Mouse (Mus musculus): ENCODE results near the gene Etv6. TPM values are rescaled to one million over a fixed set of nuclear protein-coding genes. Genes with fewer than 3 reads are reported as not detected.

Gene Etv6
- polyA plus RNA-seq, 2 experiments, result 13.9 to 16.5 TPM

GRCm38 (mm10) chr6:134048965-134049364 is 13.5 kb downstream of the Etv6 start:
- DNase-seq (ENCODE audit: low spot score), result no peak
- no peaks in the 10 kb centered on the region for H3K36me3 ChIP-seq (ENCODE audit: control insufficient read depth, insufficient read depth, low read length)
- H3K4me2 ChIP-seq (replicated peaks; ENCODE audit: low read depth, low read length, severe bottlenecking), result no peak overlapping the region
- H3K4me1 ChIP-seq (ENCODE audit: control insufficient read depth, insufficient read depth, low read length), result peaks cover 7% of the 10 kb centered on the region; the same call in 1 of the 2 replicates
- no peak overlapping the region for H3K9ac ChIP-seq (ENCODE audit: low read depth, low read length, severe bottlenecking)
- TF ChIP-seq POLR2A (IDR thresholded peaks at IDR 0.05; ENCODE audit: borderline replicate concordance, extremely low read depth, insufficient read depth, insufficient read length), result no peak
- no peaks in the 10 kb centered on the region for H3K27me3 ChIP-seq (ENCODE audit: control insufficient read depth, insufficient read depth, low read length)
- no peak for ATAC-seq (ENCODE audit: low FRiP score, low read depth)
- H3K4me3 ChIP-seq (replicated peaks; ENCODE audit: low read length), result no peak overlapping the region
- H3K9me3 ChIP-seq (ENCODE audit: control insufficient read depth, low read length), result no peaks in the 10 kb centered on the region
- 70% methylated on average over 6 of the region's 6 CpGs for WGBS
- H3K27ac ChIP-seq (replicated peaks; ENCODE audit: low read depth, low read length), result no peak overlapping the region

- no peak for ATAC-seq (ENCODE audit: low FRiP score, low read depth)
- DNase-seq (ENCODE audit: low spot score), result no peak
- TF ChIP-seq POLR2A (IDR thresholded peaks at IDR 0.05; ENCODE audit: borderline replicate concordance, extremely low read depth, insufficient read depth, insufficient read length), result no peak
- Histone ChIP-seq H3K36me3 (ENCODE audit: control insufficient read depth, insufficient read depth, low read length) (no peaks in the 10 kb centered on the region; the same call in 1 of the 2 replicates), H3K4me2 (replicated peaks; ENCODE audit: low read depth, low read length, severe bottlenecking) (no peak overlapping the region), H3K4me1 (ENCODE audit: control insufficient read depth, insufficient read depth, low read length) (peaks cover 7% of the 10 kb centered on the region; the same call in 1 of the 2 replicates), H3K27ac (replicated peaks; ENCODE audit: low read depth, low read length) (no peak overlapping the region), H3K9ac (ENCODE audit: low read depth, low read length, severe bottlenecking) (no peak overlapping the region), H3K27me3 (ENCODE audit: control insufficient read depth, insufficient read depth, low read length) (no peaks in the 10 kb centered on the region), H3K9me3 (ENCODE audit: control insufficient read depth, low read length) (no peaks in the 10 kb centered on the region), H3K4me3 (replicated peaks; ENCODE audit: low read length) (no peak overlapping the region)
- WGBS, result 86% methylated on average over 8 of the region's 8 CpGs
Observed at GRCm38 (mm10) chr6:134050466-134050865, 15.0 kb downstream of the Etv6 start.

GRCm38 (mm10) chr6:134051950-134052349 is 16.4 kb downstream of the Etv6 start:
- ATAC-seq (ENCODE audit: low FRiP score, low read depth) (no peak), DNase-seq (ENCODE audit: low spot score) (no peak)
- Histone ChIP-seq H3K4me1 (ENCODE audit: control insufficient read depth, insufficient read depth, low read length) (peaks cover 7% of the 10 kb centered on the region; the same call in 1 of the 2 replicates), H3K27me3 (ENCODE audit: control insufficient read depth, insufficient read depth, low read length) (no peaks in the 10 kb centered on the region), H3K27ac (replicated peaks; ENCODE audit: low read depth, low read length) (no peak overlapping the region), H3K9me3 (ENCODE audit: control insufficient read depth, low read length) (no peaks in the 10 kb centered on the region), H3K4me3 (replicated peaks; ENCODE audit: low read length) (no peak overlapping the region), H3K36me3 (ENCODE audit: control insufficient read depth, insufficient read depth, low read length) (no peaks in the 10 kb centered on the region; the same call in 1 of the 2 replicates), H3K4me2 (replicated peaks; ENCODE audit: low read depth, low read length, severe bottlenecking) (no peak overlapping the region), H3K9ac (ENCODE audit: low read depth, low read length, severe bottlenecking) (no peak overlapping the region)
- TF ChIP-seq POLR2A (IDR thresholded peaks at IDR 0.05; ENCODE audit: borderline replicate concordance, extremely low read depth, insufficient read depth, insufficient read length), result no peak
- 78% methylated on average over 7 of the region's 7 CpGs for WGBS

GRCm38 (mm10) chr6:134053146-134053545 is 17.6 kb downstream of the Etv6 start:
- no peak overlapping the region for H3K4me3 ChIP-seq (replicated peaks; ENCODE audit: low read length)
- H3K4me1 ChIP-seq (ENCODE audit: control insufficient read depth, insufficient read depth, low read length), result peaks cover 7% of the 10 kb centered on the region; the same call in 1 of the 2 replicates
- ATAC-seq (ENCODE audit: low FRiP score, low read depth) (no peak), DNase-seq (ENCODE audit: low spot score) (no peak)
- H3K4me2 ChIP-seq (replicated peaks; ENCODE audit: low read depth, low read length, severe bottlenecking), result no peak overlapping the region
- WGBS, result 92% methylated on average over 10 of the region's 10 CpGs
- no peak for TF ChIP-seq POLR2A (IDR thresholded peaks at IDR 0.05; ENCODE audit: borderline replicate concordance, extremely low read depth, insufficient read depth, insufficient read length)
- H3K36me3 ChIP-seq (ENCODE audit: control insufficient read depth, insufficient read depth, low read length), result no peaks in the 10 kb centered on the region; the same call in 1 of the 2 replicates
- H3K27ac ChIP-seq (replicated peaks; ENCODE audit: low read depth, low read length), result no peak overlapping the region
- no peaks in the 10 kb centered on the region for H3K27me3 ChIP-seq (ENCODE audit: control insufficient read depth, insufficient read depth, low read length)
- H3K9me3 ChIP-seq (ENCODE audit: control insufficient read depth, low read length), result no peaks in the 10 kb centered on the region
- H3K9ac ChIP-seq (ENCODE audit: low read depth, low read length, severe bottlenecking), result no peak overlapping the region

GRCm38 (mm10) chr6:134053566-134053965 is 18.1 kb downstream of the Etv6 start:
- H3K27me3 ChIP-seq (ENCODE audit: control insufficient read depth, insufficient read depth, low read length), result no peaks in the 10 kb centered on the region
- H3K9me3 ChIP-seq (ENCODE audit: control insufficient read depth, low read length), result no peaks in the 10 kb centered on the region
- H3K4me2 ChIP-seq (replicated peaks; ENCODE audit: low read depth, low read length, severe bottlenecking), result no peak overlapping the region
- no peak overlapping the region for H3K4me3 ChIP-seq (replicated peaks; ENCODE audit: low read length)
- DNase-seq (ENCODE audit: low spot score), result no peak
- TF ChIP-seq POLR2A (IDR thresholded peaks at IDR 0.05; ENCODE audit: borderline replicate concordance, extremely low read depth, insufficient read depth, insufficient read length), result no peak
- no peak overlapping the region for H3K27ac ChIP-seq (replicated peaks; ENCODE audit: low read depth, low read length)
- peaks cover 7% of the 10 kb centered on the region; the same call in 1 of the 2 replicates for H3K4me1 ChIP-seq (ENCODE audit: control insufficient read depth, insufficient read depth, low read length)
- no peak overlapping the region for H3K9ac ChIP-seq (ENCODE audit: low read depth, low read length, severe bottlenecking)
- H3K36me3 ChIP-seq (ENCODE audit: control insufficient read depth, insufficient read depth, low read length), result no peaks in the 10 kb centered on the region; the same call in 1 of the 2 replicates
- ATAC-seq (ENCODE audit: low FRiP score, low read depth), result no peak
- WGBS, result 71% methylated on average over 7 of the region's 7 CpGs
